Mouse (Mus musculus) embryonic facial prominence, embryonic 15.5 days (tissue): ENCODE results near the gene Fbxl12. TPM values are rescaled to one million over a fixed set of nuclear protein-coding genes. Genes with fewer than 3 reads are reported as not detected.

Experiments used
- ATAC-seq: fragments of 200-750 bp; cut with Nextera tagmentation; 2 replicates; pipeline ENCODE4 v1.8.0; 2017; ENCODE audit warnings: low read depth, moderate TSS enrichment; ENCODE audit not compliant: insufficient number of reproducible peaks, low FRiP score, low TSS enrichment
- H3K27ac ChIP-seq: fragments of 300-500 bp; sonication (generic); replicated peaks from 2 replicates; pipeline ENCODE4 v1.5.1; 2015; ENCODE audit warnings: mild to moderate bottlenecking, inconsistent platforms
- H3K27me3 ChIP-seq: fragments of 300-500 bp; sonication (generic); 2 replicates; pipeline ENCODE4 v1.6.1; 2015; ENCODE audit warnings: inconsistent platforms
- H3K36me3 ChIP-seq: fragments of 300-500 bp; sonication (generic); 2 replicates; pipeline ENCODE4 v1.6.1; 2015; ENCODE audit warnings: mild to moderate bottlenecking, inconsistent platforms
- H3K4me1 ChIP-seq: fragments of 300-500 bp; sonication (generic); 2 replicates; pipeline ENCODE4 v1.6.1; 2015; ENCODE audit warnings: inconsistent platforms
- H3K4me2 ChIP-seq: fragments of 300-500 bp; sonication (generic); replicated peaks from 2 replicates; pipeline ENCODE4 v1.6.1; 2015; ENCODE audit warnings: mild to moderate bottlenecking, inconsistent platforms
- H3K4me3 ChIP-seq: fragments of 300-500 bp; sonication (generic); replicated peaks from 2 replicates; pipeline ENCODE4 v1.5.1; 2015; ENCODE audit warnings: mild to moderate bottlenecking, inconsistent platforms
- H3K9ac ChIP-seq: fragments of 300-500 bp; sonication (generic); 2 replicates; pipeline ENCODE4 v1.6.1; 2015; ENCODE audit warnings: inconsistent platforms
- H3K9me3 ChIP-seq: fragments of 300-500 bp; sonication (generic); replicated peaks from 2 replicates; pipeline ENCODE4 v1.6.1; 2016; ENCODE audit warnings: inconsistent platforms
- WGBS: fragments of 180-500 bp; shearing (Covaris S2); methylation state at CpG from one replicate; pipeline ENCODE4 v1.1.7; 2015; 5-methylcytosine and 5-hydroxymethylcytosine counted together
- polyA plus RNA-seq: library from polyadenylated mRNA; unstranded; fragments of >200 nt; fragmentation: Nextera tagmentation; extraction: Ambion mirVana; gene quantifications from 2 replicates; pipeline ENCODE4 v1.2.1, GENCODE M21; 2015

The Fbxl12 gene
- polyA plus RNA-seq, 1 experiment from 2014 or later: 19.8 TPM

- Histone ChIP-seq H3K4me1 (no peaks in the 10 kb centered on the region), H3K9me3 (no peaks in the 10 kb centered on the region), H3K4me3 (no peak overlapping the region), H3K27me3 (no peaks in the 10 kb centered on the region), H3K27ac (no peak overlapping the region), H3K4me2 (no peak overlapping the region), H3K9ac (no peak overlapping the region), H3K36me3 (no peaks in the 10 kb centered on the region)
- no peak for ATAC-seq
- 80% methylated on average over 16 of the region's 16 CpGs for WGBS
These were observed 27.5 kb upstream of the Fbxl12 start for GRCm38 (mm10) chr9:20672047-20672446.

GRCm38 (mm10) chr9:20668065-20668464 lies 23.5 kb upstream of the Fbxl12 start:
- ATAC-seq: no peak
- Histone ChIP-seq H3K4me2 (no peak overlapping the region), H3K4me1 (0 out of 2 replicates have a peak, but pooled peaks cover 2% of the 10 kb centered on the region), H3K27me3 (no peaks in the 10 kb centered on the region), H3K36me3 (peaks cover 22% of the 10 kb centered on the region), H3K9me3 (no peaks in the 10 kb centered on the region), H3K4me3 (no peak overlapping the region), H3K9ac (no peak overlapping the region), H3K27ac (no peak overlapping the region)
- WGBS: 93% methylated on average over 22 of the region's 22 CpGs

DNA sequence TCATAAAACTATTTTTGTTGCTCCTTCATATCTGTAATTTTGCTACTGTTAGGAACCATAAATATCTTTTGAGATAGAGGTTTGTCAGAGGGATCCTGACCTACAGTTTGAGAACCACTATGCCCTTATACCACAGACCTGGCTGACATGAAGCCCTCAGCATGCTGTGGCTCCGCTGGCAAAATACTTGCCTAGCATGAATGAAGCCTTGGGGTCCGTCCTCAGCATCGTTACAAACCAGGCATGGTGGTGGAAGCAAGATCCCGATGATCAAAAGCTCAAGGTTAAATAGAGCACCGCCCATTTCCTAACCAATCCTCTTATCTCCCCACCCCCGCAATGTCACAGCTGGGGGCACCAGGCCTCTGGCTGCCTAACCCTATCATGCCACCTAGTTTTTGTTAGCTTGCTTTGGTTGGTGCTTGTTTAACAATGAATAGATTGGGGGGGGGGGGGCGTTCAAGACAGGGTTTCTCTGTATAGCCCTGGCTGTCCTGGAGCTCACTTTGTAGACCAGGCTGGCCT lies 22.0 kb upstream of the Fbxl12 start:
- H3K9me3 ChIP-seq: no peaks in the 10 kb centered on the region
- WGBS: 14% methylated on average over 7 of the region's 7 CpGs

GRCm38 (mm10) chr9:20665925-20666324 lies 21.4 kb upstream of the Fbxl12 start:
- H3K4me3 ChIP-seq: no peak overlapping the region
- H3K9me3 ChIP-seq: no peaks in the 10 kb centered on the region
- H3K27me3 ChIP-seq: no peaks in the 10 kb centered on the region
- peaks cover 42% of the 10 kb centered on the region for H3K36me3 ChIP-seq
- H3K9ac ChIP-seq: no peak overlapping the region
- no peak overlapping the region for H3K27ac ChIP-seq
- 0 out of 2 replicates have a peak, but pooled peaks cover 3% of the 10 kb centered on the region for H3K4me1 ChIP-seq
- WGBS: 40% methylated on average over 8 of the region's 8 CpGs
- ATAC-seq: no peak
- H3K4me2 ChIP-seq: no peak overlapping the region

More for the DNA sequence above, 22.0 kb upstream of the Fbxl12 start:
- no peak overlapping the region for H3K27ac ChIP-seq
- H3K4me3 ChIP-seq: no peak overlapping the region
- no peaks in the 10 kb centered on the region for H3K27me3 ChIP-seq
- H3K9ac ChIP-seq: no peak overlapping the region
- H3K36me3 ChIP-seq: peaks cover 36% of the 10 kb centered on the region
- no peak for ATAC-seq
- H3K4me1 ChIP-seq: 0 out of 2 replicates have a peak, but pooled peaks cover 3% of the 10 kb centered on the region
- H3K4me2 ChIP-seq: no peak overlapping the region

DNA sequence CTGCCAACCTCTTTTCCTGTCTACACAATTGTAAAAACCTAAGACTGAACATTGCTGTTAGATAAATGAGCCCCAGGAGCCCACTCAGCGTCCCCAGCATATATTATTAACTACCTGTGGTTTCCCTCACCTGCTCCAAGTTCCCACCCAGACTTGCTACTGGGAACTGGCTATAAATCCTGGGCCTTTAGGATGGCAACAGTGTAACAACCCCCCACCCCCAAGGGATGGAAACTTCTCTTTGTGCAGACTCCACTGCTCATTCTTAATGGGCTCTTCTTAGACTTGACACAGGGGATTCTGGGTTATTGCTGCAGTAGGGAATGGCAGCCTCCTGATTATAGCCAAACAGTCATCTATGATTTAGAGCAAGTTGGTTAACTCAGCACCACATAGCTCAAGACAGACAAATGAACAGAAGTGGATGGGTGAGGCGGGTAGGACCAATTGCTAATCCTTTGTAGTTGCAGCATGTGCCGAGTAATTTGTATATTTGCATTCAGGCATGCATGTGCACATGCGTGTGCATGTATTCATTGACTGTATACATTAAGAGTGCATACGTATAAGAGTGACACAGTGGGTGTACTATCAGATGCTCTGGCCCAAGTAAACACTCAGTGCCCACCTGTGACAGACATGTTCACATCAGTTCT lies 20.5 kb upstream of the Fbxl12 start:
- no peak overlapping the region for H3K4me2 ChIP-seq
- H3K4me3 ChIP-seq: no peak overlapping the region
- 0 out of 2 replicates have a peak, but pooled peaks have one; percentile 27 for ATAC-seq
- no peak overlapping the region for H3K9ac ChIP-seq
- H3K27ac ChIP-seq: no peak overlapping the region
- H3K9me3 ChIP-seq: no peaks in the 10 kb centered on the region
- H3K4me1 ChIP-seq: 0 out of 2 replicates have a peak, but pooled peaks cover 3% of the 10 kb centered on the region
- H3K27me3 ChIP-seq: no peaks in the 10 kb centered on the region
- H3K36me3 ChIP-seq: peaks cover 47% of the 10 kb centered on the region
- WGBS: 79% methylated on average over 5 of the region's 5 CpGs

DNA sequence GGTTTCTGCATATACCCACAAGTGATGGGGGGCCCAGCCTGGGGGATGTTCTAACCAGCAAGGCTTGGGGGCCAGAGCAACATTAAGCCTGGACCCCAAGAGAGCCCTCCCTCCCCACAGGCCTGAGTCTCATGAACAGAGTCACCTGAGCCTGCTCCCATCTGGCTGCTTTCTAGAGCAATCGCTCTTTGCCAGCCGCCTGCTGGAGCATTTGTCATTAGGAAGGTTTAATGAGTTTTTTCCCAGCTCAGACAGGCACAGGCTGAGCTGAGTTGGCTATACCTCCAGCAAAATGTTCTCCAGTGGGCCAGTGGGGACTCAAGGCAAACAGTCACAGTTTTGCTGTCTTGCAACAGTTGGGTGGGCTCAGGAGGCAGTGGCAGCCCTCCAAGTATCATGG lies 19.8 kb upstream of the Fbxl12 start:
- Histone ChIP-seq H3K27me3 (no peaks in the 10 kb centered on the region), H3K4me2 (no peak overlapping the region), H3K4me1 (0 out of 2 replicates have a peak, but pooled peaks cover 3% of the 10 kb centered on the region), H3K9ac (no peak overlapping the region), H3K9me3 (no peaks in the 10 kb centered on the region), H3K27ac (no peak overlapping the region; the same call in 1 of the 2 replicates), H3K36me3 (peaks cover 55% of the 10 kb centered on the region), H3K4me3 (no peak overlapping the region)
- WGBS: 82% methylated on average over 2 of the region's 2 CpGs
- 0 out of 2 replicates have a peak, but pooled peaks have one; percentile 5 for ATAC-seq

GRCm38 (mm10) chr9:20663956-20664355 lies 19.4 kb upstream of the Fbxl12 start:
- ATAC-seq: 0 out of 2 replicates have a peak, but pooled peaks have one; percentile 9
- 0 out of 2 replicates have a peak, but pooled peaks cover 3% of the 10 kb centered on the region for H3K4me1 ChIP-seq
- H3K9me3 ChIP-seq: no peaks in the 10 kb centered on the region
- H3K27ac ChIP-seq: no peak overlapping the region
- H3K27me3 ChIP-seq: no peaks in the 10 kb centered on the region
- no peak overlapping the region for H3K4me2 ChIP-seq
- WGBS: 87% methylated on average over 2 of the region's 2 CpGs
- H3K4me3 ChIP-seq: no peak overlapping the region
- peaks cover 59% of the 10 kb centered on the region for H3K36me3 ChIP-seq
- H3K9ac ChIP-seq: no peak overlapping the region

GRCm38 (mm10) chr9:20662874-20663273 lies 18.3 kb upstream of the Fbxl12 start:
- Histone ChIP-seq H3K4me2 (no peak overlapping the region), H3K27ac (no peak overlapping the region)

GRCm38 (mm10) chr9:20662325-20662724 lies 17.8 kb upstream of the Fbxl12 start:
- Histone ChIP-seq H3K36me3 (peaks cover 73% of the 10 kb centered on the region), H3K9me3 (no peaks in the 10 kb centered on the region), H3K4me1 (0 out of 2 replicates have a peak, but pooled peaks cover 3% of the 10 kb centered on the region), H3K27me3 (no peaks in the 10 kb centered on the region), H3K9ac (no peak overlapping the region), H3K4me3 (no peak overlapping the region), H3K27ac (no peak overlapping the region), H3K4me2 (no peak overlapping the region)
- no peak for ATAC-seq
- 58% methylated on average over 3 of the region's 3 CpGs for WGBS

More at GRCm38 (mm10) chr9:20662874-20663273, 18.3 kb upstream of the Fbxl12 start:
- Histone ChIP-seq H3K4me3 (no peak overlapping the region), H3K9me3 (no peaks in the 10 kb centered on the region), H3K9ac (no peak overlapping the region), H3K27me3 (no peaks in the 10 kb centered on the region), H3K36me3 (peaks cover 68% of the 10 kb centered on the region), H3K4me1 (0 out of 2 replicates have a peak, but pooled peaks cover 3% of the 10 kb centered on the region)
- ATAC-seq: no peak
- 99% methylated on average over 8 of the region's 8 CpGs for WGBS

DNA sequence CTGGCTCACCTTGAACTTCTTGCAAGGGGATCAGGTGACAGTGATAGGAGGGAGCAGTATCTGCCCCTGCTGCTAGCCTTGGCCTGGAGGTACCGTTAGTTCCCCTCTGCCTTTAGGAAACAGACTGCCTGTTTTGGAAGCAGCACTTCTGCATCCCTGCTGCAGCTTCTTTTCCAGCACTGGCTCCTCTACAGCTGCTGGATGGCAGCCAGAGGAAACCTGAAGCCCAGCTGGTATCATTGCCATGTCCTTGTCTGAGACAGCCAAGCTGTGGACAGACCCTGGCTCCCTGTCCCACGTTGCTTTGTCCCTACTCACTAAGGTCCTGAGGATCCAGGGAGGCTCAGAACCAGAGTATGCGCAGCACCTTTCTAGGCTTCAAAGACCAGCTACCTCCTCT lies 13.0 kb upstream of the Fbxl12 start:
- Histone ChIP-seq H3K27me3 (no peaks in the 10 kb centered on the region), H3K36me3 (peaks cover 68% of the 10 kb centered on the region), H3K27ac (no peak overlapping the region), H3K4me2 (no peak overlapping the region), H3K4me1 (peaks cover 19% of the 10 kb centered on the region), H3K9ac (no peak overlapping the region), H3K4me3 (no peak overlapping the region), H3K9me3 (no peaks in the 10 kb centered on the region)
- WGBS: 90% methylated on average over 3 of the region's 3 CpGs
- ATAC-seq: no peak

GRCm38 (mm10) chr9:20653859-20654258 lies 9.3 kb upstream of the Fbxl12 start:
- ATAC-seq: no peak
- Histone ChIP-seq H3K36me3 (peaks cover 40% of the 10 kb centered on the region), H3K27ac (no peak overlapping the region), H3K4me2 (no peak overlapping the region), H3K9ac (no peak overlapping the region), H3K4me1 (peaks cover 26% of the 10 kb centered on the region), H3K9me3 (no peaks in the 10 kb centered on the region), H3K4me3 (no peak overlapping the region), H3K27me3 (no peaks in the 10 kb centered on the region)
- WGBS: 93% methylated on average over 3 of the region's 3 CpGs
